Mouse (Mus musculus) CH12.LX (cell line): ENCODE measurements around the gene Pcbd2.

Experiments
- CTCF ChIP-seq, 2 experiments: IDR thresholded peaks in 1 of 2; conservative IDR thresholded peaks in 1 of 2; 2 replicates each; pipeline ENCODE4 v1.5.1; 2011 to 2012; ENCODE audit warnings: low read depth in 2 of 2, low read length in 2 of 2, improper control_type of control experiment in 1 of 2, inconsistent platforms in 1 of 2, mild to moderate bottlenecking in 1 of 2, moderate library complexity in 1 of 2
- MAX ChIP-seq: IDR thresholded peaks from 2 replicates; pipeline ENCODE4 v1.6.1; 2011; ENCODE audit warnings: low read length, improper control_type of control experiment
- POLR2A ChIP-seq: IDR thresholded peaks from 2 replicates; pipeline ENCODE4 v1.6.1; 2011; ENCODE audit warnings: low read depth, mild to moderate bottlenecking, improper control_type of control experiment, low read length
- TCF12 ChIP-seq: IDR thresholded peaks from 2 replicates; pipeline ENCODE4 v1.6.1; 2014; ENCODE audit warnings: low read depth, mild to moderate bottlenecking, inconsistent platforms, low read length, improper control_type of control experiment
- USF1 ChIP-seq: IDR thresholded peaks from 2 replicates; pipeline ENCODE4 v1.6.1; 2014; ENCODE audit warnings: low read depth, mild to moderate bottlenecking, inconsistent platforms, low read length, improper control_type of control experiment

DNA sequence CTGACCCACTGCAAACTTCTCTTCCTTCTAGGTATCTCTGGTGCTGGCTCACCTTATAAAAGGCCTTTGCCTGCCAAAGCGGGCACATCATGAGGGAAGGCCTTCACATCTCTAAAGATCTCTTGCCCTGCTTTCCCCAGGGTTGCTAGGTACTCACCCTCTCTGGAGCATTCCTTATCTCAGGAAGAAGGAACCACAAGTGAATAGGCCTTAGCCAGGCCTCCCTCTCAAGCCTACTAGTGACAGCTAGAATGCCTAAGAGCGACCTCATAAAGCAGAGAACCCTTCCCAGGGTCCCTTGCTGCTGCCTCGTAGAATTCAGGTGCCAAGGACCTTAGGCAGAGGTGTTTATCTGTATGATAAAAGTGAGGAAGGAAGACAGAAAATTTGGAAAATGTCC lies 57.1 kb downstream of the Pcbd2 start, which contains the start of gene Catsper3:
- no peak for TF ChIP-seq USF1
- no peak for TF ChIP-seq TCF12
- TF ChIP-seq CTCF (conservative IDR thresholded peaks at IDR 0.05 in 1 of 2, IDR thresholded peaks at IDR 0.05 in 1 of 2; ENCODE audit: low read depth in 2 of 2, low read length in 2 of 2) = no peak
- no peak for TF ChIP-seq MAX
- no peak for TF ChIP-seq POLR2A
